Mouse (Mus musculus) myocyte (in vitro differentiated cells): ENCODE measurements around the gene Otud4. TPM values are rescaled to one million over a fixed set of nuclear protein-coding genes. Genes with fewer than 3 reads are reported as not detected.

Experiments used
- H3K27me3 ChIP-seq: one replicate; pipeline ENCODE4 v1.6.1; 2011; ENCODE audit not compliant: control insufficient read depth, insufficient read depth, insufficient read length
- H3K36me3 ChIP-seq: one replicate; pipeline ENCODE4 v1.6.1; 2011; ENCODE audit not compliant: control insufficient read depth, insufficient read depth
- H3K4me2 ChIP-seq: one replicate; pipeline ENCODE4 v1.6.1; 2011; ENCODE audit warnings: low read depth, control low read depth
- H3K4me3 ChIP-seq: one replicate; pipeline ENCODE4 v1.5.1; 2011; ENCODE audit warnings: mild to moderate bottlenecking, control low read depth, moderate library complexity
- H3K79me2 ChIP-seq: one replicate; pipeline ENCODE4 v1.6.1; 2011; ENCODE audit not compliant: control insufficient read depth, insufficient read depth
- H3ac ChIP-seq: one replicate; pipeline ENCODE4 v1.6.1; 2011; ENCODE audit not compliant: control insufficient read depth, insufficient read length
- CEBPB ChIP-seq: IDR thresholded peaks from 2 replicates; pipeline ENCODE4 v1.6.1; 2011; ENCODE audit warnings: mild to moderate bottlenecking, moderate library complexity; ENCODE audit not compliant: poor library complexity, insufficient read depth, severe bottlenecking
- E2F4 ChIP-seq: IDR thresholded peaks from one replicate; pipeline ENCODE4 v1.6.1; 2011; ENCODE audit warnings: mild to moderate bottlenecking, control low read depth, moderate library complexity; ENCODE audit not compliant: insufficient read depth
- MAX ChIP-seq: IDR thresholded peaks from one replicate; pipeline ENCODE4 v1.6.1; 2011; ENCODE audit warnings: low read depth, mild to moderate bottlenecking, control low read depth
- MYOD1 ChIP-seq, 3 experiments: IDR thresholded peaks; one replicate each; pipeline ENCODE4 v1.6.1; 2011; ENCODE audit warnings: control low read depth in 2 of 3, low read depth in 2 of 3, mild to moderate bottlenecking in 2 of 3, moderate library complexity in 1 of 3; ENCODE audit not compliant: insufficient read length in 2 of 3, control insufficient read depth in 1 of 3
- MYOG ChIP-seq, 3 experiments: IDR thresholded peaks; one replicate each; pipeline ENCODE4 v1.6.1; 2011; ENCODE audit warnings: control low read depth in 2 of 3, low read depth in 2 of 3, mild to moderate bottlenecking in 2 of 3; ENCODE audit not compliant: insufficient read length in 2 of 3, control insufficient read depth in 1 of 3, insufficient read depth in 1 of 3
- POLR2A ChIP-seq: IDR thresholded peaks from one replicate; pipeline ENCODE4 v1.6.1; 2011; ENCODE audit warnings: low read depth, mild to moderate bottlenecking, control low read depth, moderate library complexity; ENCODE audit not compliant: insufficient read length
- POLR2AphosphoS2 ChIP-seq: IDR thresholded peaks from one replicate; pipeline ENCODE4 v1.6.1; 2011; ENCODE audit warnings: low read depth, control low read depth; ENCODE audit not compliant: insufficient read length
- REST ChIP-seq: IDR thresholded peaks from one replicate; pipeline ENCODE4 v1.6.1; 2011; ENCODE audit warnings: mild to moderate bottlenecking, control low read depth, moderate library complexity; ENCODE audit not compliant: insufficient read depth, insufficient read length
- SRF ChIP-seq: IDR thresholded peaks from one replicate; pipeline ENCODE4 v1.6.1; 2011; ENCODE audit warnings: low read depth; ENCODE audit not compliant: control insufficient read depth, insufficient read length
- TCF12 ChIP-seq: IDR thresholded peaks from one replicate; pipeline ENCODE4 v1.6.1; 2011; ENCODE audit warnings: mild to moderate bottlenecking, control low read depth; ENCODE audit not compliant: poor library complexity, insufficient read depth, severe bottlenecking
- TCF3 ChIP-seq: IDR thresholded peaks from one replicate; pipeline ENCODE4 v1.6.1; 2011; ENCODE audit warnings: low read depth, control low read depth; ENCODE audit not compliant: insufficient read length
- USF1 ChIP-seq: IDR thresholded peaks from one replicate; pipeline ENCODE4 v1.6.1; 2011; ENCODE audit warnings: low read depth, mild to moderate bottlenecking, control low read depth, moderate library complexity
- polyA plus RNA-seq: library from polyadenylated mRNA; unstranded; fragments of >200 nt; fragmentation: generic; extraction: Trizol; gene quantifications from one replicate; pipeline ENCODE4 v1.2.1, GENCODE M21; 2012; ENCODE audit warnings: missing spikeins

The Otud4 gene
- polyA plus RNA-seq, 1 experiment, result 6.0 TPM

GRCm38 (mm10) chr8:79638001-79638706 lies 1.3 kb upstream of the Otud4 start:
- H3K27me3 ChIP-seq, result no peaks in the 10 kb centered on the region
- H3K79me2 ChIP-seq, result peaks cover 34% of the 10 kb centered on the region
- H3K4me2 ChIP-seq, result peak overlapping the region; percentile 93
- peak overlapping the region; percentile 47 for H3K4me3 ChIP-seq
- TF ChIP-seq TCF3 (no peak), MAX (no peak), POLR2A (no peak), E2F4 (no peak), CEBPB (no peak), MYOG (IDR thresholded peaks at IDR 0.05; ENCODE audit: control insufficient read depth in 1 of 3, insufficient read depth in 1 of 3, insufficient read length in 2 of 3, low read depth in 2 of 3) (no peak), REST (no peak), SRF (no peak), USF1 (no peak), TCF12 (no peak), POLR2AphosphoS2 (no peak)
- no peaks in the 10 kb centered on the region for H3K36me3 ChIP-seq
- H3ac ChIP-seq, result no peak overlapping the region

- TF ChIP-seq POLR2AphosphoS2 (peak; percentile 94), SRF (peak; percentile 13), E2F4 (peak; percentile 54), MAX (no peak), CEBPB (no peak), MYOD1 (IDR thresholded peaks at IDR 0.05; ENCODE audit: control insufficient read depth in 1 of 3, insufficient read length in 2 of 3, low read depth in 2 of 3) (peak in 1 of 3 experiments; percentile 48), REST (no peak), POLR2A (peak; percentile 95), TCF3 (no peak), TCF12 (no peak), USF1 (no peak), MYOG (IDR thresholded peaks at IDR 0.05; ENCODE audit: control insufficient read depth in 1 of 3, insufficient read depth in 1 of 3, insufficient read length in 2 of 3, low read depth in 2 of 3) (peak in 2 of 3 experiments; percentile 19 to 56)
- Histone ChIP-seq H3K79me2 (peaks cover 42% of the 10 kb centered on the region), H3K27me3 (no peaks in the 10 kb centered on the region), H3K36me3 (no peaks in the 10 kb centered on the region), H3K4me2 (peak overlapping the region; percentile 93), H3ac (peak overlapping the region; percentile 71), H3K4me3 (peak overlapping the region; percentile 47)
These were observed 490 bp upstream of the Otud4 start for GRCm38 (mm10) chr8:79638707-79639549.

- Histone ChIP-seq H3K4me3 (peak overlapping the region; percentile 47), H3K79me2 (peaks cover 64% of the 10 kb centered on the region), H3ac (no peak overlapping the region), H3K4me2 (peak overlapping the region; percentile 88), H3K27me3 (no peaks in the 10 kb centered on the region), H3K36me3 (peaks cover 15% of the 10 kb centered on the region)
- TF ChIP-seq E2F4 (no peak), USF1 (no peak), CEBPB (no peak), MYOG (IDR thresholded peaks at IDR 0.05; ENCODE audit: control insufficient read depth in 1 of 3, insufficient read depth in 1 of 3, insufficient read length in 2 of 3, low read depth in 2 of 3) (no peak), REST (no peak), TCF3 (no peak), POLR2AphosphoS2 (no peak), MYOD1 (IDR thresholded peaks at IDR 0.05; ENCODE audit: control insufficient read depth in 1 of 3, insufficient read length in 2 of 3, low read depth in 2 of 3) (no peak), TCF12 (no peak), MAX (no peak), SRF (no peak), POLR2A (no peak)
These were observed 1.7 kb downstream of the Otud4 start for GRCm38 (mm10) chr8:79641119-79641518.

GRCm38 (mm10) chr8:79649569-79649968 lies 10.2 kb downstream of the Otud4 start:
- Histone ChIP-seq H3K79me2 (peaks cover 86% of the 10 kb centered on the region), H3K4me2 (no peak overlapping the region), H3ac (no peak overlapping the region), H3K36me3 (peaks cover 21% of the 10 kb centered on the region), H3K27me3 (no peaks in the 10 kb centered on the region), H3K4me3 (no peak overlapping the region)
- TF ChIP-seq MAX (no peak), SRF (no peak), TCF3 (no peak), MYOG (IDR thresholded peaks at IDR 0.05; ENCODE audit: control insufficient read depth in 1 of 3, insufficient read depth in 1 of 3, insufficient read length in 2 of 3, low read depth in 2 of 3) (no peak), USF1 (no peak), MYOD1 (IDR thresholded peaks at IDR 0.05; ENCODE audit: control insufficient read depth in 1 of 3, insufficient read length in 2 of 3, low read depth in 2 of 3) (no peak), TCF12 (no peak), POLR2A (no peak), E2F4 (no peak), CEBPB (no peak), REST (no peak)
